Mouse (Mus musculus) ovary, postnatal 36 days (tissue): ENCODE results near the gene Samd3.

Experiments
- DNase-seq: peaks from one replicate; pipeline ENCODE4 v3.0.0; 2022; ENCODE audit warnings: low spot score, mixed read lengths

Samd3 gene

DNA sequence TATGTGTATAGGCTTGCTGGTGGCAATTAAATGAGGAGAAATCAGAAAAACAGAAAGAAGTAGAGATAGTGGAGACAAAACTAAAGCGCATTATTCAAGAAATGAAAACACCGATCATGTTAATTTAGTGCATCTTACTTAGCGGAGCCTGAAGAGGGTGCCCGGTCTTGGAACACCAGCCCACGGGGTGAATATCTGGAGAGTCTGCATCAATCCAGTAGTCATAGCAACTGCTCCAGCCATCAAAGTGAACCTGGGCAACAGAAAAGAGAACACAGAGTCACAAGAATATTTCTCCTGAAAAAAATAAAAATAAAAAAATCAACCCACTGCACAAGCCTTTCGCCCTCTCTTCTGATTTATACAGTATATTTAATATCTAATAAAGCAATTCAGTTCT is 74.0 kb downstream of the Samd3 start:
- DNase-seq: no peak

DNA sequence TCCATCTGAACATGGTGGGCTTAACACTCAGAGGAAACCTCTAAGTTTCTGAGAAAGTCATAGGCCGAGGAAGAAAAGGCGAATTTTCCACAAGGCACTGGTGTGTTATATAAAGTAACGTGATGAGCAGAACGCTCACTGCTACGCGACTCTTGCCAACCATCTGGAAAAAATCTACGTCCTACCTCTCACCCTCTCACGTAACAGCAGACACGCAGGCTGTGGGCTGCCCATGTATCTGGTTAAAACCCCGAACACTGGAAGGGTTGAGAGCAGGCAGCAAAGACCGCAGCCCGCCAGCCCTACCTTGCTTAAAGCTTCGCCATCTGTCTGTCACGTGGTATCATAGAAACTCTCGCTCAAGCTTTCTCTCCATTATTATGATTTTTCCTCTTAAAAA is 84.8 kb downstream of the Samd3 start:
- no peak for DNase-seq

DNA sequence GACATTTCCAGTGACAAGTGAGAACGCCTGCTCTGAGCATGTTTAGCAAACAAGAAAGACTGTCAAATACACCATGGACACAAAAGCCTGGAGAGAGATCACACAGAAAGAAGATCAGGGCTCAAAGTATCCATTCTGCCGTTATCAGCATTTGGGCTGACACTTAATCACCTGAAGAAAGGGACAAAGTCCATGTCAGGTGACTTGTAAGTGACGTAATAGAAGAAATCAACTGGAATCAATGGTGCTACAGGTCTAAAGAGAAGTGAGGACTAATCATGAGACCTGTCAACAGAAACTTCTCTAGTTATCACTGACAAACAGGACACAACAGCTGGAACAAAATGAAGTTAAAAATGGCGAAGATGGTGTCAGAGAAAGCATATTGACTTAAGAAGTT is 91.2 kb downstream of the Samd3 start:
- DNase-seq: no peak
